Mouse (Mus musculus) cerebellum, postnatal 14 days (tissue): ENCODE measurements around the gene Dapk1.

Source experiments
- DNase-seq, 2 experiments: peaks; one replicate each; pipeline ENCODE4 v3.0.0; 2021; ENCODE audit warnings: mixed read lengths in 2 of 2

Gene Dapk1

GRCm38 (mm10) chr13:60696741-60697140, 95.0 kb downstream of the Dapk1 start:
- DNase-seq: peak; percentile 52 to 58

GRCm38 (mm10) chr13:60698021-60698420, 96.3 kb downstream of the Dapk1 start:
- DNase-seq: no peak

GRCm38 (mm10) chr13:60701671-60702171, 100.0 kb downstream of the Dapk1 start:
- no peak for DNase-seq

- peak; percentile 40 to 52 for DNase-seq
These were observed 106.1 kb downstream of the Dapk1 start for GRCm38 (mm10) chr13:60707541-60708468.

GRCm38 (mm10) chr13:60709136-60709535, 107.4 kb downstream of the Dapk1 start:
- DNase-seq: no peak

GRCm38 (mm10) chr13:60710963-60711362, 109.2 kb downstream of the Dapk1 start:
- no peak for DNase-seq

GRCm38 (mm10) chr13:60713537-60713936, 111.8 kb downstream of the Dapk1 start:
- DNase-seq: no peak

- DNase-seq: no peak
These were observed 114.4 kb downstream of the Dapk1 start for GRCm38 (mm10) chr13:60716107-60716506.

GRCm38 (mm10) chr13:60717421-60717820, 115.7 kb downstream of the Dapk1 start:
- peak; percentile 47 to 64 for DNase-seq

- DNase-seq: no peak
These were observed 117.8 kb downstream of the Dapk1 start for GRCm38 (mm10) chr13:60719581-60719980.

- DNase-seq: no peak
These were observed 121.0 kb downstream of the Dapk1 start for GRCm38 (mm10) chr13:60722763-60723162.

- DNase-seq: no peak
These were observed 126.7 kb downstream of the Dapk1 start for GRCm38 (mm10) chr13:60728276-60729054.

GRCm38 (mm10) chr13:60729055-60729402, 127.3 kb downstream of the Dapk1 start:
- no peak for DNase-seq

- DNase-seq: no peak
These were observed 128.8 kb downstream of the Dapk1 start for GRCm38 (mm10) chr13:60730587-60730986.

GRCm38 (mm10) chr13:60731001-60731400, 129.3 kb downstream of the Dapk1 start:
- no peak for DNase-seq

GRCm38 (mm10) chr13:60735306-60735705, 133.6 kb downstream of the Dapk1 start:
- peak; percentile 67 to 80 for DNase-seq

- DNase-seq: no peak
These were observed 134.8 kb downstream of the Dapk1 start for GRCm38 (mm10) chr13:60736421-60737105.

GRCm38 (mm10) chr13:60737632-60738324, 136.0 kb downstream of the Dapk1 start:
- DNase-seq: no peak

GRCm38 (mm10) chr13:60738429-60738828, 136.7 kb downstream of the Dapk1 start:
- DNase-seq: peak; percentile 85 to 86

- DNase-seq: no peak
These were observed 138.5 kb downstream of the Dapk1 start for GRCm38 (mm10) chr13:60740248-60740647.

- DNase-seq: no peak
These were observed 140.9 kb downstream of the Dapk1 start for GRCm38 (mm10) chr13:60742611-60743010.

- no peak for DNase-seq
These were observed 141.8 kb downstream of the Dapk1 start for GRCm38 (mm10) chr13:60743381-60744077.
